Mouse (Mus musculus): ENCODE measurements at regions not wholly inside any gene's neighbourhood (a gene's known extent, or its start where the extent isn't known, plus 50 kb on each side); places are given as distances from the start of the nearest gene placed in this dataset.

DNA sequence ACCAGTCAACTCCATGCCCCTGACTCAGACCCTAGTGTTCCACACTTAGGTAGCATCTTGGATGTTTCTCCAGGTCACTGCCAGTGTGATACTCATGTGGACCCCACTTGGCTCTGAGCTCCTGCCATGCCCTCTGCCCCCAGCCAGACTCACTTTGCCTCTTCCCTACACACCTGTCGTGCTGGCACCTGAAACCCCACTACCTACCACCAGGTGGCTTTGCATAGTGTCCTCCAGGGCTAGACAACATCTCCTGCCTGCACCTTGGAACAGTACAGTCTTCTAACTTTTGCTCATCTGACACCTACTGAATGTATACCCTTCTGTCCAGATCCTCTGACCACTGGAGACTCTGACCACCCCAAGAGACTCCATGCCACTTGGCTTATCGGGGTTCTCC, 80.6 kb downstream of the Fam53a start:
- DNase-seq (ENCODE audit: extremely low spot score in 1 of 2, low spot score in 1 of 2): no peak

DNA sequence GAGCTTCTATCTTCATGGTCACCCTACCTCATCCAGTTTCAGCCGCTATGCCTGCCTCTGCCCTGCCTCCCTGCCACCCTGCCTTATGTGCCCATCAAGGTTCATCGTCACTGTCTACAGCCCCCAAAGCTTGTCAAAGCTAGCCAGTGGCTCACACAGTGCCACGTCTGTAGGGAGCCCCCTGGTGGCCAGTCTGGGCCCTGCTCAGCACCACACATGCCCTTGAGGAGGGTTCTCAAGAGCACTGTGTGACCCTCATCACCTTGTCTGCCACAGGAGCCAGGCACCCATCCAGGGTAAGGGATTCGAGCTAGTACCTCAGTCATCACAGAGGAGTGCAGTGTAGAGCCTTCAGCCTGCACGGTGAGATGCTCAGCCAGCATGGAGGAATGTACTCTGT, 86.1 kb downstream of the Fam53a start:
- peak in 1 of 2 experiments; percentile 72 for DNase-seq (ENCODE audit: extremely low spot score in 1 of 2, low spot score in 1 of 2)

DNA sequence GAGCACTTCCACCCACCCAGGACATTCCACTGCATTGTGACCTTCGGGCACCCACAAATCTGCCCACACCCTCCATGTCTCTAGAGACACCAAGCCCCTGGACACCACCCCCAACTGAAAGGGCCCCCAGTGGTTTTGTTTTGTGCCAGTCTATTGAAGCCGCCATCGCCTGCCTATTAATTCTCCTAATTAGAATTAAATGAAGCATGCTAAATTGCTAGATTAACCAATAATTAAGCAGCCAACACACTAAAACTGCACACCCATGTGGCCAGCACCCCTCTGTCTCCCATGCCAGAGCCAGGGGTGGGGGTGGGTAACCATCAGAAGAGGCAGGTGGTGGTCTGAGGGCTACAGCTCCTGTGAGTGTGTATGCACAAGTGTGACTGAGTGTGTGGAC, 86.8 kb downstream of the Fam53a start:
- no peak for DNase-seq (ENCODE audit: extremely low spot score in 1 of 2, low spot score in 1 of 2)

DNA sequence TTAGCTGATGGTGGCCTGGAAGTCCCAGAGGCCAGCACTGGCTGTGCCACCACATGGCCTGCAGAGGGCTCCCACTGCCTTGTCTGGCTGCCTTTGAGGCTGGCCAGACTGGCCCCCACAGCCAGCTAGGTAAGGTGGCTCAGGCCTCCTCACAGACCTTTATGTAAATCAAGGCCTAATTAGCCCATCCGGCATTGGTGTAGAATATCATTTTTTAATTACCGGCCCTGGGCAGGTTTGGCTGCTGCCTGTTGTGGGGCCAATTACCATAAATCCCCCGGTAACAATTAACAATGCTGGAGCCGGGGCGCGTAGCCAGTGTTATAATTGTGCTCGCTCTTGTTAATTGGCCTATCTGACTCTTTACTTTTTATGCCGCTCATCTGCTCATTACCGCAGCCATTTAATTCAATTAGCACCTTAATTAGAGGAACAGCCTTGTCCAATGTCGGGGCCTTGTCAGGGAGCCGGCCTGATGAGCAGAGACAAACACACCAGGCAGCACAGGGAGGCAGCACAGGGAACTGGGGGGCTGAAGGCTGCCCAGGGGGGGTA, 87.4 kb downstream of the Fam53a start:
- DNase-seq (ENCODE audit: extremely low spot score in 1 of 2, low spot score in 1 of 2): peak in 1 of 2 experiments; percentile 13

DNA sequence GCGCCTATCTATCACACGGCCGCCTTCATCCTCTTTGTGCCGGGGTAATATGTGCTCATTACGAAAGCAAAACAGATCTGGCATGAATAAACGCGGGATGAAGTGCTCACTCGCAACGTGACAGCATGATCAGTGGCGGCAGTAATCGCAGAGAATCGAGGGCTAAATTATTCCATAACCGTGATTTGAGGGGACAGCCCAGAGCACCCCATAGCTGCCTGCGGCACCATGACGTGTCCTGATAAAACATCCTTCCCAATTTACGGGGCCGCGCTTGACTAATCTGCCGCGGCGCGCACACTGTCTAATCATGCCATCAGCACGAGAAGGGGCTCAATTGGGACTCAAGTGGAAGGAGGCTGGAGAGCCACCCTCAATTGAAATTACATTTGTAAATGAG, 89.2 kb downstream of the Fam53a start:
- DNase-seq (ENCODE audit: extremely low spot score in 1 of 2, low spot score in 1 of 2): no peak

DNA sequence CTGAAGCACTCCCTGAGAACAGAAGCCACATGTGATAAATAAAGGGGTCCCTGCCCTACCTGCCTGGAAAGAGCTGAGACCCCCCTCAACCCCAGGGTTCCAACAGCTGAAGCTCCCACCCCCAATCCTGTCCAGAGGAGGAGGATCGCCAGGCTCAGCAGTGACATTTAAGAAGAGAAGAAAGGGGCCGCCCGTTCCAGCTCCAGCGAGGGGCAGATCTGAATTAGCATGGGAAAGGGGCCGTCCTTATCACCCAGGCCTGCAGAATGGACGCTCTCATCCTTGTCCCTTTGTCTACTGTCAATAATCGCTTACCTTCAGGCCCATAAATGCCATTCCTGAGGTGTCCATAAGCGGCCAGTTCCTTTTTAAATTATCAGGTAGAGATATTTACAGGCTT, 92.0 kb downstream of the Fam53a start:
- DNase-seq (ENCODE audit: extremely low spot score in 1 of 2, low spot score in 1 of 2): no peak

- no peak for DNase-seq (ENCODE audit: extremely low spot score in 1 of 2, low spot score in 1 of 2)
Measured at GRCm38 (mm10) chr5:33537017-33537416, 92.4 kb downstream of the Fam53a start.

DNA sequence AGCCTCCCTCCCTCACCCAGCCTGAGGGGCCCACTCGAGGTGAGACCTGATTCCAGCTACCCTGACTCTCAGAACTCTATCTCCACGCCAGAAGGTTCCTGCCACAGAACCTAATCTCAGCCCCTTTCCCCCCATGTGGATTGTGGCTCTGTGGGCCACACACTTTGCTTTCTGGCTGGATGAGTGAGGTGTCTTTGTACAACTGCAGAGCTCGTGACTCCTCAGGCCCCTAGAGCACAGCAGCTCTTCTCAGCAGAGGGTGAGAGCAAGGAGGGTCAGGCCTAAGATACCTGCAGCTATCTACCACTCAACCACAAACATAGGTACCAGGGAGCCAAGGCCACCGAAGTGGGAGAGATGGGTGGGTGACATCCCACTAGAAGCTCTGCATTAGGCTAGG, 93.2 kb downstream of the Fam53a start:
- no peak for DNase-seq (ENCODE audit: extremely low spot score in 1 of 2, low spot score in 1 of 2)

- no peak for DNase-seq (ENCODE audit: extremely low spot score in 1 of 2, low spot score in 1 of 2)
Measured at GRCm38 (mm10) chr5:33535145-33536010, 94.1 kb downstream of the Fam53a start.

GRCm38 (mm10) chr5:33534345-33534744, 95.1 kb downstream of the Fam53a start:
- peak in 1 of 2 experiments; percentile 49 for DNase-seq (ENCODE audit: extremely low spot score in 1 of 2, low spot score in 1 of 2)

DNA sequence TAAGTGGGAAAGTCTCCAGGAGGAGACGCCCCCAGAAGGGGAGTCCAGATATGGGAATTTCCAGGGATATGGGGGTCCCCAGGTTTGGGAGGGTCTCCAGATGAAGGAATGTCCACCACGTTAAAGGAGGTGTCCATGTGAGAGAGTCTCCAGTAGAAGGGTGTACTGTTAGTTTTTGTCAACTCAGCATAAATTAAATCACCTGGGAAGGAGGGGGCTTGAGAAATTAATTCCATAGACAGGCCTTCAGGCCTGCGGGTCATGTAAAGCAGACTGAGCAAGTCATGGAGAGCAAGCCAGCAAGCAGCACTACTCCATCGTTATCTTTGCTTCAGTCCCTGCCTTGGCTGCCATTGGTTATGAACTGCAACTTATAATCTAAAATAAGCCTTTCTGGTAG, 96.2 kb downstream of the Fam53a start:
- no peak for DNase-seq (ENCODE audit: extremely low spot score in 1 of 2, low spot score in 1 of 2)

DNA sequence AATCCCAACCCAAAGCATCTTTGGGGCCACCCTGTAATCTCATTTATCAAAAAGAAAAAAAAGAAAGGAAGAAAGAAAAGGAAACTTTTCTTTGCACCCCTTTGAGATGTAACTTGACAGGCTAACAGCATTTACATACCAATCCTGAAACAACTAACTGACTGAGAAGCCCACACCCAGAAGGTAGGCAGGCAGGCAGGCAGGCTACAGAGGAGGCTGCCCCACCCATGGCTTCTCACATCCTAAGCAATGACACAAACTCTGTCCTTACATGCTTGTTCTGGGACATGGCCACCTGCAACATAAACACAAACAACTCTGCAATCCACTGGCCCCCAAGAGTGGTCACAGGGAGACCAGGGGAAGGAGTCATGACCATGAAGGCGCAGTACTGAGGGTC, 97.5 kb upstream of the Nkx1-1 start:
- no peak for DNase-seq (ENCODE audit: extremely low spot score in 1 of 2, low spot score in 1 of 2)

DNA sequence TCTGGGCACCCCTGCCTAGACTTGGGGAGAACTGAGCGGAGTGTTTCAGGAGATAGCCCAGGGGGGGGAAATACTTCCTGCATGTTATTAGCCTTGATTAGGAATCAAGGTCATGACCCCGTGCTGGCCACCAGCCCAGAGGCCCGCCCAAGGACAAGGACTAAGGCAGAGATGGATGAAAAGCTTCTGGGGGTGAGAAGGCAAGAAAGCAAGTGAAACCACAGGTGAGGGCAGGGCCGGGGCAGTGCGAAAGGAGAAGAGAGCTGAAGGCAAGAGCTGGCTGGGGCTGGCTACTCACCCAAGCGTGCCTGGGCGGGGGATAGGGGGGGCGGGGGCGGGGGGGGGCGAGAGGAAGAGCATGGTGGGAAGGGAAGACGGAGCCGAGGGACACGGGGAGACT, 96.0 kb upstream of the Nkx1-1 start:
- DNase-seq (ENCODE audit: extremely low spot score in 1 of 2, low spot score in 1 of 2): no peak

- no peak for DNase-seq (ENCODE audit: extremely low spot score in 1 of 2, low spot score in 1 of 2)
Measured at GRCm38 (mm10) chr5:33528971-33529670, 95.3 kb upstream of the Nkx1-1 start.

GRCm38 (mm10) chr5:33527750-33528149, 94.0 kb upstream of the Nkx1-1 start:
- no peak for DNase-seq (ENCODE audit: extremely low spot score in 1 of 2, low spot score in 1 of 2)

DNA sequence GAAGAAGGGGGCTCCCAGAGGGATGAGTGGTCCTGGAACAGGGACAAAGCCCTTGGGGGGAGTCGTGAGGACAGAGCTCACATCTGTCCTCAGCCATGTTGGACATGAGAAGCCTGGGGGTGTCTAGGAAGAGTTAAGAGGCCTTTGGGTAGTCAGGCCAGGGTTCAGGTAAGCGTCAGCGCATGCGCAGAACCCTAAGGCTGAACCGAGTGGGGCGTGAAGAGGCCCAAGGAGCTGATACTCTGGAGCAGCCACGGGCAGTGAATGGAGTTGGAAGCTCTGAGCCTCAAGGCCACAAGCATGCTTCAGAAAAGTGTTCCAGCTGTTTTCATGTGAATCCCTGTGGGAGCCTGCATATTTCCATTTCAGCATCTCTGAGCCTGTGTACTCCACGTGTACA, 93.5 kb upstream of the Nkx1-1 start:
- no peak for DNase-seq (ENCODE audit: extremely low spot score in 1 of 2, low spot score in 1 of 2)

GRCm38 (mm10) chr5:33521951-33522742, 88.4 kb upstream of the Nkx1-1 start:
- no peak for DNase-seq (ENCODE audit: extremely low spot score in 1 of 2, low spot score in 1 of 2)

DNA sequence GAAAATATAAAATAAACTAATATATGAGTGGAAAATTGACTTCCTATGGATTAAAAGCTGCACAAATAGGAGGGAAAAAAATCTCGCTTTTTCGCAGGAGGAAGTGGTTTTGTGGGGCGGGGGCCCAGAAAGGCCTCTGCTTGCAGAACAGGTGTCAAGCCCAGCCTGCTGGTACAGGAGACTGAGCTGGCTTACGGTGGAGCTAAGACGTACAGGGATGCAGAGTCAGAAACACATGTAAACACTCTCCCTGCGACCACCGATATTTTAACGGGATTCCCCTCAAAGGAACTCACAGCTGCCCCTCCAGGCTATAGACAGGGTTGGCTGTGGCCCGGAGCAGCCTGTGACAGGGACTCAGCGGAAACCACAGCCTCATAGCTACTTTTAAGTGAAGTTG, 87.1 kb upstream of the Nkx1-1 start:
- DNase-seq (ENCODE audit: extremely low spot score in 1 of 2, low spot score in 1 of 2): no peak

- no peak for DNase-seq (ENCODE audit: extremely low spot score in 1 of 2, low spot score in 1 of 2)
Measured at GRCm38 (mm10) chr5:33519394-33519793, 85.6 kb upstream of the Nkx1-1 start.

DNA sequence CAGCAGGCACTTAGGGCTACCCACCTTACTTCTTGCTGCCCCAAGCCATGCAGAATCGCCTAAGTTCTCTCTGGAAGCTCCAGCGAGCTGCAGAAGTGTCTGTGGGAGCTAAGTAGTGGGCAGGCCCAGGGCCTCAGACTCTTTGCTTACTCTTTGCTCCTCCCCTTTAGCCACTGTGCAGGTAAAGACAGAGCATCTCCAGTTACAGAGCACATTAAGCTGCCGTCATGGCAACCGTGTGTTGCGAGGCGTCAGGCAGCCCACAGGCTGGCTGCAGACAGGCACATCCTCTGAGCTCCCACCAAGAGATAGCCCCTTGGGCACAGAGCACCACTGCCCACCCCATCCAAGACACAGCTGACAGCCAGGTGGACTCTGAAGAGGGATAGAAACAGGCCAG, 85.1 kb upstream of the Nkx1-1 start:
- no peak for DNase-seq (ENCODE audit: extremely low spot score in 1 of 2, low spot score in 1 of 2)

DNA sequence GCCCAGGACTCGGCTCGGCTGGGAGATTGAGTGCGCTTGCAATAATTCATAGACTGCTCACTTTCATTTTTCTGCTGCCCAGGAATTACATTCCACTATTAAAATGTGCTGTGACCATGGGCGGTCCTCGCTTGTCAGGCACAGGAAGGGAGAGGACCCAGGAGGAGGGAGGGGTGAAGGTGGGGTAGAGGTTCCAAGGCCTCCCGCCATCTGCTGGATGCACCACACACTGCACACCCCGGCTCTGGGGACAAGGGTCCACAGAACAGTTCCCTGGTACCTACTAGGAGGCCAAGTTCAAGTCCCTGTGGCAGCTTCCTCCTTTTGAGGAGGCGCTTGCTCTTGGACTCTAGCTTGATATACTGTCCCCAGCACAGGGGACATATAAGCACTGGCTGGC, 83.8 kb upstream of the Nkx1-1 start:
- DNase-seq (ENCODE audit: extremely low spot score in 1 of 2, low spot score in 1 of 2): no peak
